Mouse (Mus musculus): ENCODE measurements at regions not wholly inside any gene's neighbourhood (a gene's known extent, or its start where the extent isn't known, plus 50 kb on each side); places are given as distances from the start of the nearest gene placed in this dataset.

- TF ChIP-seq CTCF (IDR thresholded peaks at IDR 0.05; ENCODE audit: control insufficient read depth, insufficient read depth, insufficient replicate concordance, low read depth, low read length) (no peak), POLR2A (IDR thresholded peaks at IDR 0.05; ENCODE audit: control insufficient read depth, low read depth, low read length) (no peak)
Measured at GRCm38 (mm10) chr3:105354123-105354931, 97.8 kb upstream of the Kcnd3 start.
